In the genomic region with DNA sequence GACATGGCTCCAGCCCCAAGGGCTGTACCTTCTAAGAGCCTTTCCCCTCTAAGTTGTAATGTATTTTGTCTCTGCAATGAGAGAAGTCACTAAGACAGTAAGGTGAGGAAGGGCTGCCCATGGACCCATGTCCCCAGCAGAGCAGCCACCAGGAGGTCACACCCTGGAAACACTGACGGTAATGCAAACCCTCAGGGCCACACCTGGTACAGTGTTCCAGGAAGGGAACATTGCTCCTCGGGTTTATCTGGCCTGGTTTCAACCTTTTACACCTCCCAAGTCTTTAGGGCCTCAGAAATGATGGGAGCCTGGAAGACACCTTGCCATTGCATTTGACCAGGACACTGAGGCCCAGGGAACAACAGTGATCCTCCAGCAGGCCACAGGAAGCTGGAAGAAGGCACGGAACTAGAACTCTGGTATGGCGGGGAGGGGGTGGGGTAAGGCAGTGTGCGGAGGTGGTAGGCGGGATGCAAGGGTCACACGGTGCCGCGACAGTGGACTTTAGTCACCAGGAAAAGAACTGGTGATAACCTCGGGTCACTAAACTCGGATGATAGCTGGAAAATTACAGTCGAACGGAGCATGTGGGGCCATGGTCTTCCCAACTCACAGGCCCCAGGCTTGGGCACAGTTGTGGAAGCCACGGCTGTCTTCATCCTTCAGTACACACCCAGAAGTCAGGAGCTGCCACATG, we compare ENCODE assay signal across 38 mouse cellular contexts. TPM values are rescaled to one million over a fixed set of nuclear protein-coding genes. Genes with fewer than 3 reads are reported as not detected.
DNase-seq lines count a peak whose midpoint lies in the region; ATAC-seq and TF ChIP-seq lines count a peak whose summit lies in the region.
"Had no signal": no experiment of that assay in that cellular context is flagged by ENCODE, and none has a peak within 500 bp of the region (broad histone marks: within the 10 kb centered on the region; RNA-seq: fewer than 3 reads in every experiment).

No protein-coding gene starts in this region.

- ATAC-seq in liver, embryonic 11.5 days (replicated peaks; ENCODE audit: low FRiP score), result no peak
- ATAC-seq in liver, postnatal 0 days, result peak; percentile 68
- ATAC-seq in megakaryocyte progenitor cell, adult 5-6 weeks (replicated peaks; ENCODE audit: poor library complexity), result no peak
- ATAC-seq in granulocyte monocyte progenitor cell, adult 5-6 weeks (replicated peaks; ENCODE audit: poor library complexity, severe bottlenecking), result no peak
- ATAC-seq: activated CD4-positive, CD25-positive, alpha-beta regulatory T cell, adult 4 months; forebrain, embryonic 13.5 days; hindbrain, postnatal 0 days; lung, postnatal 0 days; midbrain, embryonic 15.5 days had no signal

- no peak overlapping the region for H3K27ac ChIP-seq in liver, embryonic 11.5 days (ENCODE audit: low read depth, low read length)
- H3K27ac ChIP-seq in liver, postnatal 0 days (ENCODE audit: low read depth), result no peak overlapping the region
- H3K27ac ChIP-seq: embryonic facial prominence, embryonic 10.5 days; embryonic facial prominence, embryonic 15.5 days; forebrain, embryonic 13.5 days; heart, embryonic 10.5 days; heart, embryonic 15.5 days; hindbrain, embryonic 12.5 days; hindbrain, postnatal 0 days; kidney, embryonic 15.5 days; midbrain, embryonic 15.5 days; neural tube, embryonic 15.5 days had no signal

- peak; percentile 36 for DNase-seq in liver
- no peak for DNase-seq in liver, embryonic 11.5 days (ENCODE audit: low spot score)
- DNase-seq in large intestine, adult 2 months (ENCODE audit: low read depth, low spot score), result peak; percentile 96
- no peak for DNase-seq in liver, postnatal 0 days
- peak; percentile 85 for DNase-seq in yolk sac, embryonic 10.5 days (ENCODE audit: low spot score)
- no peak for DNase-seq in kidney, postnatal 14 days
- DNase-seq: adrenal gland, adult 2 months; cerebellum, adult 8-10 months; cerebellum, postnatal 25 days; gastrocnemius, postnatal 10 days; heart, adult 11 months; heart, postnatal 36 days; kidney, adult 11 months; kidney, postnatal 36 days; lung, adult 18-20 months; lung, postnatal 4 days; right cerebral cortex, postnatal 25 days; thymus, postnatal 14 days had no signal

- H3K4me3 ChIP-seq in liver, embryonic 11.5 days (ENCODE audit: low read depth, low read length), result no peak overlapping the region
- H3K4me3 ChIP-seq in liver, postnatal 0 days (ENCODE audit: low read depth, low read length), result no peak overlapping the region
- H3K4me3 ChIP-seq: embryonic facial prominence, embryonic 10.5 days; embryonic facial prominence, embryonic 15.5 days; forebrain, embryonic 13.5 days; heart, embryonic 10.5 days; heart, embryonic 15.5 days; hindbrain, embryonic 12.5 days; kidney, embryonic 15.5 days; midbrain, embryonic 15.5 days; neural tube, embryonic 15.5 days had no signal

- no peak for TF ChIP-seq EP300 in liver, postnatal 0 days (IDR thresholded peaks at IDR 0.05; ENCODE audit: low read depth)

- no peaks in the 10 kb centered on the region for H3K9me3 ChIP-seq in liver, embryonic 11.5 days (ENCODE audit: control insufficient read depth, low read length)
- H3K9me3 ChIP-seq in liver, postnatal 0 days (ENCODE audit: low read length), result no peaks in the 10 kb centered on the region
- H3K9me3 ChIP-seq: embryonic facial prominence, embryonic 10.5 days; embryonic facial prominence, embryonic 15.5 days; forebrain, embryonic 13.5 days; heart, embryonic 10.5 days; heart, embryonic 15.5 days; hindbrain, embryonic 12.5 days; kidney, embryonic 15.5 days; midbrain, embryonic 15.5 days; neural tube, embryonic 15.5 days had no signal

- TF ChIP-seq CTCF in liver, postnatal 0 days (IDR thresholded peaks at IDR 0.05; ENCODE audit: low read depth), result no peak

- no peaks in the 10 kb centered on the region for H3K36me3 ChIP-seq in liver, embryonic 11.5 days (ENCODE audit: control insufficient read depth, insufficient read depth, low read length)
- H3K36me3 ChIP-seq in liver, postnatal 0 days (replicated peaks; ENCODE audit: insufficient read depth, low read length), result no peaks in the 10 kb centered on the region
- H3K36me3 ChIP-seq: embryonic facial prominence, embryonic 10.5 days; embryonic facial prominence, embryonic 15.5 days; heart, embryonic 10.5 days; heart, embryonic 15.5 days; hindbrain, embryonic 12.5 days; kidney, embryonic 15.5 days; midbrain, embryonic 15.5 days; neural tube, embryonic 15.5 days had no signal

- 52% methylated on average over 14 of the region's 14 CpGs for WGBS in liver, embryonic 11.5 days
- 29% methylated on average over 14 of the region's 14 CpGs for WGBS in large intestine, adult 2 months
- whole genome bisulfite sequencing in liver, postnatal 0 days (ENCODE audit: insufficient replicate concordance), result 42% methylated on average over 14 of the region's 14 CpGs

- H3K4me1 ChIP-seq in liver, embryonic 11.5 days (replicated peaks; ENCODE audit: control insufficient read depth, insufficient read depth, low read length), result peaks cover 3% of the 10 kb centered on the region
- no peaks in the 10 kb centered on the region; the same call in 1 of the 2 replicates for H3K4me1 ChIP-seq in liver, postnatal 0 days (ENCODE audit: insufficient read depth)

- H3K4me2 ChIP-seq in liver, embryonic 11.5 days, result no peak overlapping the region
- no peak overlapping the region for H3K4me2 ChIP-seq in liver, postnatal 0 days (ENCODE audit: low read depth, low read length)
- H3K4me2 ChIP-seq: embryonic facial prominence, embryonic 15.5 days; forebrain, embryonic 13.5 days; heart, embryonic 15.5 days; hindbrain, embryonic 12.5 days; kidney, embryonic 15.5 days; midbrain, embryonic 15.5 days; neural tube, embryonic 15.5 days had no signal

- peaks cover 33% of the 10 kb centered on the region for H3K27me3 ChIP-seq in liver, embryonic 11.5 days (replicated peaks; ENCODE audit: control insufficient read depth, insufficient read depth, low read length)
- H3K27me3 ChIP-seq in liver, postnatal 0 days (ENCODE audit: insufficient read depth, low read length), result peaks cover 17% of the 10 kb centered on the region

- H3K9ac ChIP-seq in liver, embryonic 11.5 days (ENCODE audit: low read depth, low read length), result no peak overlapping the region
- no peak overlapping the region for H3K9ac ChIP-seq in liver, postnatal 0 days (replicated peaks)
- H3K9ac ChIP-seq: embryonic facial prominence, embryonic 15.5 days; forebrain, embryonic 13.5 days; heart, embryonic 15.5 days; hindbrain, embryonic 12.5 days; kidney, embryonic 15.5 days; midbrain, embryonic 15.5 days; neural tube, embryonic 15.5 days had no signal

RNA-seq across cellular contexts. Expression of a gene that starts 3.1 kb away (rescaled TPM):
- polyA plus RNA-seq in liver, embryonic 11.5 days (2014; fragmentation: Nextera tagmentation; extraction: Ambion mirVana), result 2.3 and 3.3 TPM in 2 replicates
- polyA plus RNA-seq in large intestine, adult 2 months (2012; rRNA removed), result 753 and 829 TPM in 2 replicates
- polyA plus RNA-seq in liver, postnatal 0 days (2015; fragmentation: Nextera tagmentation; extraction: Ambion mirVana), result 0.26 TPM in 1 of 2 replicates, not detected in the other
- 1.6 TPM in 1 of 2 replicates, not detected in the other for total RNA-seq in megakaryocyte progenitor cell, adult 5-6 weeks (2015)
- 0.12 TPM in 1 of 2 replicates, not detected in the other for total RNA-seq in megakaryocyte progenitor cell, adult 5-6 weeks (2017)
- total RNA-seq in granulocyte monocyte progenitor cell, adult 5-6 weeks (2014; fragmentation: Nextera tagmentation), result not detected in 2 replicates
- total RNA-seq in granulocyte monocyte progenitor cell, adult 5-6 weeks (2017), result not detected in 2 replicates
- total RNA-seq: adrenal gland, adult 2 months; CH12.LX; gastrocnemius, postnatal 10 days; heart, postnatal 36 days; hindbrain, postnatal 0 days; layer of hippocampus, adult 8-10 months; left cerebral cortex, postnatal 10 days; megakaryocyte-erythroid progenitor cell, adult 5-6 weeks had no signal
- polyA plus RNA-seq: activated CD4-positive, CD25-positive, alpha-beta regulatory T cell, adult 4 months; adrenal gland, adult 2 months; forebrain, embryonic 13.5 days; midbrain, embryonic 15.5 days; neural tube, embryonic 15.5 days had no signal

RNA-seq across cellular contexts. Expression of a gene that starts 19.6 kb away (rescaled TPM):
- polyA plus RNA-seq in liver, embryonic 11.5 days (2014; fragmentation: Nextera tagmentation; extraction: Ambion mirVana), result 3.1 and 4.4 TPM in 2 replicates
- polyA plus RNA-seq in large intestine, adult 2 months (2012; rRNA removed), result 0.92 and 1.7 TPM in 2 replicates
- 0.18 and 0.40 TPM in 2 replicates for polyA plus RNA-seq in liver, postnatal 0 days (2015; fragmentation: Nextera tagmentation; extraction: Ambion mirVana)
- not detected in 2 replicates for total RNA-seq in megakaryocyte progenitor cell, adult 5-6 weeks (2015)
- not detected in 2 replicates for total RNA-seq in megakaryocyte progenitor cell, adult 5-6 weeks (2017)
- total RNA-seq in granulocyte monocyte progenitor cell, adult 5-6 weeks (2014; fragmentation: Nextera tagmentation), result not detected in 2 replicates
- not detected in 2 replicates for total RNA-seq in granulocyte monocyte progenitor cell, adult 5-6 weeks (2017)
- total RNA-seq: heart, postnatal 36 days; megakaryocyte-erythroid progenitor cell, adult 5-6 weeks had no signal
- polyA plus RNA-seq: activated CD4-positive, CD25-positive, alpha-beta regulatory T cell, adult 4 months; C2C12; spleen, adult 2 months had no signal

RNA-seq across cellular contexts. Expression of a gene that starts 34.5 kb away (rescaled TPM):
- polyA plus RNA-seq in liver, embryonic 11.5 days (2014; fragmentation: Nextera tagmentation; extraction: Ambion mirVana), result 1.8 and 2.0 TPM in 2 replicates
- polyA plus RNA-seq in large intestine, adult 2 months (2012; rRNA removed), result 0.53 and 0.74 TPM in 2 replicates
- polyA plus RNA-seq in liver, postnatal 0 days (2015; fragmentation: Nextera tagmentation; extraction: Ambion mirVana), result 0.32 and 0.52 TPM in 2 replicates
- total RNA-seq in megakaryocyte progenitor cell, adult 5-6 weeks (2015), result not detected in 2 replicates
- not detected in 2 replicates for total RNA-seq in megakaryocyte progenitor cell, adult 5-6 weeks (2017)
- not detected in 2 replicates for total RNA-seq in granulocyte monocyte progenitor cell, adult 5-6 weeks (2014; fragmentation: Nextera tagmentation)
- total RNA-seq in granulocyte monocyte progenitor cell, adult 5-6 weeks (2017), result not detected in 2 replicates

RNA-seq across cellular contexts. Expression of a gene that starts 44.2 kb away (rescaled TPM):
- polyA plus RNA-seq in liver, embryonic 11.5 days (2014; fragmentation: Nextera tagmentation; extraction: Ambion mirVana), result 6.7 and 7.2 TPM in 2 replicates
- polyA plus RNA-seq in large intestine, adult 2 months (2012; rRNA removed), result 66.8 and 86.7 TPM in 2 replicates
- polyA plus RNA-seq in liver, postnatal 0 days (2015; fragmentation: Nextera tagmentation; extraction: Ambion mirVana), result 5.5 and 6.0 TPM in 2 replicates
- 24.5 and 29.0 TPM in 2 replicates for total RNA-seq in megakaryocyte progenitor cell, adult 5-6 weeks (2015)
- total RNA-seq in megakaryocyte progenitor cell, adult 5-6 weeks (2017), result 44.3 and 49.5 TPM in 2 replicates
- total RNA-seq in granulocyte monocyte progenitor cell, adult 5-6 weeks (2014; fragmentation: Nextera tagmentation), result 30.6 and 31.7 TPM in 2 replicates
- total RNA-seq in granulocyte monocyte progenitor cell, adult 5-6 weeks (2017), result 54.3 and 75.1 TPM in 2 replicates

Comparison
In these comparisons a context has a peak if more than half of its experiments do, and no peak if none do; other contexts are left out.
1. DNase-seq: peak in liver (single experiment), large intestine, adult 2 months (single experiment) and yolk sac, embryonic 10.5 days (single experiment); none in liver, embryonic 11.5 days (single experiment), liver, postnatal 0 days (single experiment) and kidney, postnatal 14 days (single experiment).
2. RNA of a gene that starts 3.1 kb away (polyA plus RNA-seq): 753 to 829 TPM in large intestine, adult 2 months; 2.3 to 3.3 TPM in liver, embryonic 11.5 days and 0.26 TPM in liver, postnatal 0 days; every median in the first group is over 100 times any median in the second.